In the genomic region with DNA sequence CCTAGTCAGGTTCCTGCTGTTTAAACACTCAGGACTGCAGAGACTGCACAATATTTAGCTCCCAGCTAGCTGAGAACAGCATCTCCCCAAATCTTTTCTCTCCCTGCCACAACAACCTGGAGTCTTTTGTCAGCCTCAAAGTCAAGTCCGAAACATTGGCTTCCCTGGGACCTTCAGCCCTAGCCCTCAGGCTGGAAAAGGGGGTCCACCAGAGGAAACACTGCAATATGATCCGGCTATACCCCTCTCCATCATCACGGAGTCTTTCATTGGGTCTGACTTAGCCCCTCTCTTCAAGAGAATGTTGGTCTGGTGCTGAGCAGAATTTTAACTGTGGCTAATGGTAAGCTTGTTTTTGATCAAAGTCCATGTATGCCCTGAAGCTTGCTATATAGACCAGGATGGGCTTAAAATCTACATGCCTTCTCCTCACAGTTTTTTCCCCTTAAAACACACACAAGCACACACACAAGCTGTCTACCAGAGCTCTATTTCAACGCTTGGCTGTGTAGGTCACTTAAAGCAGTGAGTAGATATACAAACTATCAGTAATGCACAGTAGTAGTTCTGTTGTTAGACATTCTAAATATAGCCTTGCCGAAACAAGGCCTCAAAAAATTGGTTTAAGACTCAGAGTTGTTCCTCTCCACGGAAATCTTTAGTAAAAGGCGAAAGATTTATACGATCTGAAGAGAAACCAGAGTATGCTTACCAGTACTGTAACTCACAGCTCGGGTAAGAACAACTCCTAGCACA, we compare ENCODE assay signal across 7 mouse cellular contexts. TPM values are rescaled to one million over a fixed set of nuclear protein-coding genes. Genes with fewer than 3 reads are reported as not detected.
DNase-seq lines count a peak whose midpoint lies in the region; ATAC-seq lines count a peak whose summit lies in the region.

No protein-coding gene starts in this region.

- peaks cover 71% of the 10 kb centered on the region for H3K4me1 ChIP-seq in megakaryocyte, embryonic 14.5 days

- peak overlapping the region; percentile 90 for H3K4me3 ChIP-seq in megakaryocyte, embryonic 14.5 days (replicated peaks)

- H3K9me3 ChIP-seq in megakaryocyte, embryonic 14.5 days: no peaks in the 10 kb centered on the region

- no peaks in the 10 kb centered on the region for H3K36me3 ChIP-seq in megakaryocyte, embryonic 14.5 days (replicated peaks; ENCODE audit: low read length)

- DNase-seq in thymus, postnatal 4 days: peak; percentile 30
- DNase-seq in thymus, postnatal 10 days (ENCODE audit: low spot score in 2 of 2): no peak
- DNase-seq in c-Kit-positive CD71-positive TER-119-negative erythroid progenitor cells, embryonic 14.5 days (ENCODE audit: low read depth): peak; percentile 75
- peak; percentile 52 for DNase-seq in testis, postnatal 14 days (ENCODE audit: low spot score)
- DNase-seq in adrenal gland, postnatal 36 days: no peak

- H3K27me3 ChIP-seq in megakaryocyte, embryonic 14.5 days (replicated peaks): peaks cover 3% of the 10 kb centered on the region

- ATAC-seq in hematopoietic stem cell, adult 5-6 weeks (replicated peaks in 1 of 2; ENCODE audit: insufficient read depth in 1 of 2, low FRiP score in 2 of 2, low TSS enrichment in 1 of 2, low read depth in 1 of 2, poor library complexity in 2 of 2, severe bottlenecking in 2 of 2): peak; percentile 71 to 74

RNA-seq across cellular contexts. Expression of a gene that starts 1.0 kb away (rescaled TPM):
- total RNA-seq in hematopoietic stem cell, adult 5-6 weeks (2017): 7.6 and 9.6 TPM in 2 replicates
- polyA plus RNA-seq in megakaryocyte, embryonic 14.5 days (2012; ENCODE audit: insufficient read depth, low replicate concordance): 2.6 and 3.6 TPM in 2 replicates
- total RNA-seq in adrenal gland, postnatal 36 days (2021): 10 to 100 TPM; 11.8 to 21.2 TPM

RNA-seq across cellular contexts. Expression of a gene that starts 55.2 kb away (rescaled TPM):
- not detected in 2 replicates for total RNA-seq in hematopoietic stem cell, adult 5-6 weeks (2017)
- polyA plus RNA-seq in megakaryocyte, embryonic 14.5 days (2012; ENCODE audit: insufficient read depth, low replicate concordance): not detected in 2 replicates
- 1 to 10 TPM; 1.2 to 1.9 TPM for total RNA-seq in adrenal gland, postnatal 36 days (2021)

Comparison
In these comparisons a context has a peak if more than half of its experiments do, and no peak if none do; other contexts are left out.
1. DNase-seq: peak in thymus, postnatal 4 days (single experiment), c-Kit-positive CD71-positive TER-119-negative erythroid progenitor cells, embryonic 14.5 days (single experiment) and testis, postnatal 14 days (single experiment); none in thymus, postnatal 10 days (0 of 2) and adrenal gland, postnatal 36 days (0 of 2).